Mouse (Mus musculus): ENCODE measurements around the gene Ranbp3.

GRCm38 (mm10) chr17:56738221-56738620 lies 65.1 kb downstream of the Ranbp3 start:
- TF ChIP-seq POLR2A (IDR thresholded peaks at IDR 0.05; ENCODE audit: extremely low read depth, insufficient read depth, low read length) (no peak), CTCF (IDR thresholded peaks at IDR 0.05; ENCODE audit: low read depth, low read length) (no peak)

Data from liver, adult 2 months (tissue).